8 mouse cellular contexts compared by ENCODE assay signal in genomic region chr3:134099471-134100125, GRCm38 (mm10).
DNase-seq lines count a peak whose midpoint lies in the region; ATAC-seq lines count a peak whose summit lies in the region.

No protein-coding gene starts in this region.

- no peak overlapping the region for H3K4me2 ChIP-seq in hindbrain, embryonic 12.5 days (replicated peaks)

- no peaks in the 10 kb centered on the region for H3K27me3 ChIP-seq in hindbrain, embryonic 12.5 days

- 75% methylated on average over 3 of the region's 3 CpGs for WGBS in hindbrain, embryonic 12.5 days

- H3K36me3 ChIP-seq in hindbrain, embryonic 12.5 days, result no peaks in the 10 kb centered on the region

- H3K4me1 ChIP-seq in hindbrain, embryonic 12.5 days, result peaks cover 8% of the 10 kb centered on the region

- H3K4me3 ChIP-seq in hindbrain, embryonic 12.5 days, result no peak overlapping the region

- 0 out of 2 replicates have a peak overlapping the region, but pooled peaks have one; percentile 2 for H3K27ac ChIP-seq in hindbrain, embryonic 12.5 days

- H3K9ac ChIP-seq in hindbrain, embryonic 12.5 days, result no peak overlapping the region

- ATAC-seq in hindbrain, embryonic 12.5 days (ENCODE audit: low FRiP score), result peak; percentile 89
- no peak for ATAC-seq in erythroblast, adult 5-6 weeks (replicated peaks; ENCODE audit: low FRiP score, poor library complexity, severe bottlenecking)

- DNase-seq in gastrocnemius, postnatal 10 days, result peak; percentile 11
- DNase-seq in gastrocnemius, adult 8-10 months (ENCODE audit: low spot score in 2 of 2), result no peak
- DNase-seq in 3134 (ENCODE audit: extremely low read depth, insufficient read length, low spot score), result peak; percentile 1
- DNase-seq in adrenal gland, postnatal 36 days, result peak; percentile 58 to 65
- peak; percentile 8 to 25 for DNase-seq in layer of hippocampus, postnatal 14 days (ENCODE audit: low spot score in 2 of 2)
- DNase-seq in retina, embryonic 14.5 days (ENCODE audit: low spot score), result peak; percentile 67

- no peaks in the 10 kb centered on the region for H3K9me3 ChIP-seq in hindbrain, embryonic 12.5 days (replicated peaks)

Comparison
In these comparisons a context has a peak if more than half of its experiments do, and no peak if none do; other contexts are left out.
1. DNase-seq: peak in gastrocnemius, postnatal 10 days (single experiment), 3134 (single experiment), adrenal gland, postnatal 36 days (2 of 2), layer of hippocampus, postnatal 14 days (2 of 2) and retina, embryonic 14.5 days (single experiment); none in gastrocnemius, adult 8-10 months (0 of 2).